Mouse (Mus musculus) hindbrain, embryonic 11.5 days (tissue): ENCODE results near the gene Ptpn14. TPM values are rescaled to one million over a fixed set of nuclear protein-coding genes. Genes with fewer than 3 reads are reported as not detected.

Experiments
- ATAC-seq: fragments of 200-750 bp; cut with Nextera tagmentation; 2 replicates; pipeline ENCODE4 v1.8.0; 2017; ENCODE audit warnings: mild to moderate bottlenecking, moderate TSS enrichment, moderate library complexity; ENCODE audit not compliant: low FRiP score
- DNase-seq: peaks from one replicate; pipeline ENCODE4 v3.0.0-alpha.2; 2015; ENCODE audit warnings: low spot score
- H3K27ac ChIP-seq: fragments of 300-500 bp; sonication (generic); 2 replicates; pipeline ENCODE4 v1.5.1; 2014; ENCODE audit warnings: mild to moderate bottlenecking, low read depth, low read length
- H3K27me3 ChIP-seq: fragments of 300-500 bp; sonication (generic); 2 replicates; pipeline ENCODE4 v1.6.1; 2014; ENCODE audit warnings: mild to moderate bottlenecking, low read length, moderate library complexity, mixed read lengths; ENCODE audit not compliant: control insufficient read depth, insufficient read depth
- H3K36me3 ChIP-seq: fragments of 300-500 bp; sonication (generic); 2 replicates; pipeline ENCODE4 v1.6.1; 2014; ENCODE audit warnings: mild to moderate bottlenecking, low read length, moderate library complexity, mixed read lengths; ENCODE audit not compliant: control insufficient read depth, insufficient read depth
- H3K4me1 ChIP-seq: fragments of 300-500 bp; sonication (generic); replicated peaks from 2 replicates; pipeline ENCODE4 v1.6.1; 2014; ENCODE audit warnings: low read length, mixed read lengths; ENCODE audit not compliant: control insufficient read depth, insufficient read depth
- H3K4me2 ChIP-seq: fragments of 300-500 bp; sonication (generic); replicated peaks from 2 replicates; pipeline ENCODE4 v1.6.1; 2014; ENCODE audit warnings: mild to moderate bottlenecking, low read depth, low read length
- H3K4me3 ChIP-seq: fragments of 300-500 bp; sonication (generic); 2 replicates; pipeline ENCODE4 v1.5.1; 2014; ENCODE audit warnings: low read depth, low read length
- H3K9ac ChIP-seq: fragments of 300-500 bp; sonication (generic); 2 replicates; pipeline ENCODE4 v1.6.1; 2014; ENCODE audit warnings: low read depth, low read length
- H3K9me3 ChIP-seq: fragments of 300-500 bp; sonication (generic); 2 replicates; pipeline ENCODE4 v1.6.1; 2016; ENCODE audit warnings: low read length; ENCODE audit not compliant: control insufficient read depth
- WGBS: fragments of 180-500 bp; shearing (Covaris S2); extraction: QIAGEN DNeasy Blood & Tissue Kit; methylation state at CpG from one replicate; pipeline ENCODE4 v1.1.7; 2014; 5-methylcytosine and 5-hydroxymethylcytosine counted together
- polyA plus RNA-seq: library from polyadenylated mRNA; unstranded; fragments of >200 nt; fragmentation: Nextera tagmentation; extraction: Ambion mirVana; gene quantifications from 2 replicates; pipeline ENCODE4 v1.2.1, GENCODE M21; 2014

Ptpn14 gene
- 5.2 and 7.2 TPM in 2 replicates for polyA plus RNA-seq

GRCm38 (mm10) chr1:189727884-189728783, at the start of gene Ptpn14:
Gene Ptpn14, plus strand, starts transcription at chr1:189728268.
- WGBS: under 1% methylated on average over 68 of the region's 98 CpGs
- DNase-seq (peak; percentile 87), ATAC-seq (peak; percentile 92)
- H3K4me1 ChIP-seq: peaks cover 3% of the 10 kb centered on the region; the same call in 1 of the 2 replicates
- H3K27me3 ChIP-seq: no peaks in the 10 kb centered on the region; the same call in 1 of the 2 replicates
- peak within 1 kb of the TSS; percentile 46 for H3K9ac ChIP-seq
- no peaks in the 10 kb centered on the region for H3K9me3 ChIP-seq
- peak within 1 kb of the TSS; percentile 74 for H3K4me2 ChIP-seq
- H3K27ac ChIP-seq: peak within 1 kb of the TSS; percentile 32
- H3K4me3 ChIP-seq: peak within 1 kb of the TSS; percentile 51
- H3K36me3 ChIP-seq: no peaks in the 10 kb centered on the region

GRCm38 (mm10) chr1:189679555-189679954, 48.5 kb upstream of the Ptpn14 start:
- WGBS: 91% methylated on average over 3 of the region's 3 CpGs
- Histone ChIP-seq H3K27me3 (no peaks in the 10 kb centered on the region), H3K4me1 (no peaks in the 10 kb centered on the region), H3K9me3 (no peaks in the 10 kb centered on the region), H3K36me3 (peaks cover 7% of the 10 kb centered on the region), H3K9ac (no peak overlapping the region), H3K27ac (no peak overlapping the region), H3K4me2 (no peak overlapping the region), H3K4me3 (no peak overlapping the region)
- no peak for DNase-seq
- no peak for ATAC-seq

- 95% methylated on average over 9 of the region's 9 CpGs for WGBS
- peaks cover 4% of the 10 kb centered on the region; the same call in 1 of the 2 replicates for H3K4me1 ChIP-seq
- no peak for DNase-seq
- H3K4me2 ChIP-seq: no peak overlapping the region
- no peak overlapping the region for H3K9ac ChIP-seq
- no peaks in the 10 kb centered on the region for H3K27me3 ChIP-seq
- ATAC-seq: no peak
- H3K27ac ChIP-seq: no peak overlapping the region
- peaks cover 5% of the 10 kb centered on the region for H3K36me3 ChIP-seq
- no peaks in the 10 kb centered on the region for H3K9me3 ChIP-seq
- no peak overlapping the region for H3K4me3 ChIP-seq
These were observed 43.2 kb upstream of the Ptpn14 start for GRCm38 (mm10) chr1:189684786-189685415.

- Histone ChIP-seq H3K36me3 (peaks cover 5% of the 10 kb centered on the region), H3K4me1 (peaks cover 4% of the 10 kb centered on the region; the same call in 1 of the 2 replicates), H3K27ac (no peak overlapping the region), H3K4me2 (peak overlapping the region; percentile 17; the same call in 1 of the 2 replicates), H3K27me3 (no peaks in the 10 kb centered on the region), H3K9me3 (no peaks in the 10 kb centered on the region), H3K4me3 (0 out of 2 replicates have a peak overlapping the region, but pooled peaks have one; percentile 88), H3K9ac (no peak overlapping the region)
- WGBS: 90% methylated on average over 6 of the region's 6 CpGs
- ATAC-seq (no peak), DNase-seq (no peak)
These were observed 42.0 kb upstream of the Ptpn14 start for GRCm38 (mm10) chr1:189686025-189686424.

GRCm38 (mm10) chr1:189687654-189688387, 40.2 kb upstream of the Ptpn14 start, which contains the start of gene Cenpf:
Gene Cenpf, minus strand, starts transcription at chr1:189688086.
- H3K27me3 ChIP-seq: no peaks in the 10 kb centered on the region
- WGBS: under 1% methylated on average over 52 of the region's 55 CpGs
- no peaks in the 10 kb centered on the region for H3K9me3 ChIP-seq
- peak within 1 kb of the TSS; percentile 88 for H3K4me3 ChIP-seq
- peak within 1 kb of the TSS; percentile 88 for H3K4me2 ChIP-seq
- peak within 1 kb of the TSS; percentile 30; the same call in 1 of the 2 replicates for H3K27ac ChIP-seq
- H3K36me3 ChIP-seq: peaks cover 5% of the 10 kb centered on the region
- ATAC-seq (peak; percentile 100), DNase-seq (peak; percentile 97)
- peaks cover 4% of the 10 kb centered on the region; the same call in 1 of the 2 replicates for H3K4me1 ChIP-seq
- peak within 1 kb of the TSS; percentile 77 for H3K9ac ChIP-seq

GRCm38 (mm10) chr1:189688388-189688750, 39.7 kb upstream of the Ptpn14 start:
- peak overlapping the region; percentile 30; the same call in 1 of the 2 replicates for H3K27ac ChIP-seq
- peak overlapping the region; percentile 46 for H3K4me2 ChIP-seq
- H3K4me1 ChIP-seq: peaks cover 4% of the 10 kb centered on the region; the same call in 1 of the 2 replicates
- DNase-seq (no peak), ATAC-seq (peak; percentile 72)
- no peaks in the 10 kb centered on the region for H3K27me3 ChIP-seq
- WGBS: under 1% methylated on average over 14 of the region's 15 CpGs
- no peaks in the 10 kb centered on the region for H3K9me3 ChIP-seq
- H3K4me3 ChIP-seq: peak overlapping the region; percentile 88
- peak overlapping the region; percentile 49 for H3K9ac ChIP-seq
- H3K36me3 ChIP-seq: peaks cover 5% of the 10 kb centered on the region; the same call in 1 of the 2 replicates

GRCm38 (mm10) chr1:189689050-189689833, 38.8 kb upstream of the Ptpn14 start:
- no peak for DNase-seq
- ATAC-seq: no peak
- H3K27ac ChIP-seq: no peak overlapping the region

More at GRCm38 (mm10) chr1:189689050-189689833, 38.8 kb upstream of the Ptpn14 start:
- Histone ChIP-seq H3K4me3 (peak overlapping the region; percentile 88), H3K4me2 (peak overlapping the region; percentile 46), H3K4me1 (peaks cover 4% of the 10 kb centered on the region; the same call in 1 of the 2 replicates), H3K36me3 (no peaks in the 10 kb centered on the region), H3K27me3 (no peaks in the 10 kb centered on the region), H3K9me3 (no peaks in the 10 kb centered on the region), H3K9ac (peak overlapping the region; percentile 12; the same call in 1 of the 2 replicates)
- WGBS: 32% methylated on average over 4 of the region's 4 CpGs
